Mouse (Mus musculus) C2C12 (cell line): ENCODE results near the gene Ipmk. TPM values are rescaled to one million over a fixed set of nuclear protein-coding genes. Genes with fewer than 3 reads are reported as not detected.

Experiments
- H3K27me3 ChIP-seq: one replicate; pipeline ENCODE4 v1.6.1; 2011; ENCODE audit not compliant: control insufficient read depth, insufficient read depth, insufficient read length
- H3K36me3 ChIP-seq: one replicate; pipeline ENCODE4 v1.6.1; 2011; ENCODE audit not compliant: control insufficient read depth, insufficient read depth
- H3K4me3 ChIP-seq: one replicate; pipeline ENCODE4 v1.5.1; 2011; ENCODE audit warnings: mild to moderate bottlenecking, control low read depth; ENCODE audit not compliant: poor library complexity, insufficient read depth, severe bottlenecking
- H3K79me2 ChIP-seq: one replicate; pipeline ENCODE4 v1.6.1; 2011; ENCODE audit not compliant: control insufficient read depth, insufficient read depth
- H3K79me3 ChIP-seq: one replicate; pipeline ENCODE4 v1.6.1; 2011; ENCODE audit warnings: low read depth, control low read depth
- H3ac ChIP-seq: one replicate; pipeline ENCODE3; 2011; ENCODE audit warnings: low read depth; ENCODE audit not compliant: control insufficient read depth, insufficient read length
- CEBPB ChIP-seq: IDR thresholded peaks from one replicate; pipeline ENCODE4 v1.6.1; 2011; ENCODE audit warnings: low read depth, mild to moderate bottlenecking, control low read depth, moderate library complexity
- CTCF ChIP-seq: IDR thresholded peaks from one replicate; pipeline ENCODE4 v1.5.1; 2011; ENCODE audit not compliant: control insufficient read depth, insufficient read depth, insufficient read length
- FOSL1 ChIP-seq: IDR thresholded peaks from one replicate; pipeline ENCODE4 v1.8.0; 2011; ENCODE audit warnings: mild to moderate bottlenecking, low read length; ENCODE audit not compliant: poor library complexity, insufficient read depth, severe bottlenecking
- MAX ChIP-seq: IDR thresholded peaks from one replicate; pipeline ENCODE4 v1.6.1; 2011; ENCODE audit warnings: mild to moderate bottlenecking, control low read depth
- MYOD1 ChIP-seq: IDR thresholded peaks from one replicate; pipeline ENCODE4 v1.6.1; 2011; ENCODE audit warnings: low read depth; ENCODE audit not compliant: control insufficient read depth, insufficient read length
- MYOG ChIP-seq: IDR thresholded peaks from one replicate; pipeline ENCODE4 v1.6.1; 2011; ENCODE audit not compliant: control insufficient read depth, insufficient read length; ENCODE audit errors: extremely low read depth
- USF1 ChIP-seq: IDR thresholded peaks from one replicate; pipeline ENCODE4 v1.6.1; 2011; ENCODE audit warnings: low read depth, mild to moderate bottlenecking, control low read depth, moderate library complexity
- polyA plus RNA-seq: library from polyadenylated mRNA; unstranded; fragments of >200 nt; fragmentation: generic; extraction: Trizol; gene quantifications from one replicate; pipeline ENCODE4 v1.2.1, GENCODE M21; 2012; ENCODE audit warnings: missing spikeins

The Ipmk gene
- polyA plus RNA-seq, 1 experiment, result 9.2 TPM

DNA sequence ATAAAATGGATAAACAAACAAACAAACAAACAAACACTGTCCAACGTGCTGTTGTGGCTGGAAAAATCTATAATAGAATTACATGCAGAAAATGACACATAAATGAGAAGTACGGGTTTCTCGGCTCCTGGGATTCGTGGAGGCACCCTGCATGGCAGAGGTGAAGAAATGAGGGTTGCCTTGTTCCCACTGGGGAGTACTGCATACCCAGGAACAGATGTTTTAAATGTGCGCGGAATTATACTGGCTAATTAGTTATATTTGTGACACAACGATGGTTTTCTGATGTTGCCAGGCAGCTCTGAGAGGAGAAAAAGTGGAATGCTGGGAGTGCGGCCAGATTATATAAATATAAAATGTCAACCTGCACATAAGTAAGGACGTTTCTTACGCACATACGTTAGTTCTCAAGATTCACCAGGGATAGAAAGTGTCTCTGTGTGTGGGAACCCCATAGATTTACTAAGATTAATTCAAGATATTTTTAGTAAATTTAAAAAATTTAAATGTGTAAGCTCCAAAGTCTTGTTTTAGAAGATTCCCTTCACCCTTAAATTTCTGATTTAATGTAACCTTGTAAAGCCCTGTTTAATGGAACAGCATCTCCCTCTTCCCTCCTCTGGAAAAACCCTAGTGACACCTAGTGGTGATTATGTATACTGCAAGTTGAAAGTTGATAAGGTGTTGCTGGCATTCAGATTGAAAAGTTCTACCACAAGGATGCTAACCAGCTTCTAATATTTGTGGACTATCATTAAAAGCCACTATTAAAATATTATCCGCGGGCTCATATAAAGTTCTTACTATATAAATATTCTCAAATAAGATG, 53.5 kb downstream of the Ipmk start:
- Histone ChIP-seq H3K36me3 (no peaks in the 10 kb centered on the region), H3K27me3 (no peaks in the 10 kb centered on the region), H3ac (no peak overlapping the region), H3K79me2 (no peaks in the 10 kb centered on the region), H3K4me3 (no peak overlapping the region), H3K79me3 (no peaks in the 10 kb centered on the region)
- TF ChIP-seq FOSL1, result no peak
- TF ChIP-seq CEBPB, result no peak
- TF ChIP-seq MAX, result no peak
- no peak for TF ChIP-seq MYOG
- no peak for TF ChIP-seq CTCF
- TF ChIP-seq USF1, result no peak
- no peak for TF ChIP-seq MYOD1

DNA sequence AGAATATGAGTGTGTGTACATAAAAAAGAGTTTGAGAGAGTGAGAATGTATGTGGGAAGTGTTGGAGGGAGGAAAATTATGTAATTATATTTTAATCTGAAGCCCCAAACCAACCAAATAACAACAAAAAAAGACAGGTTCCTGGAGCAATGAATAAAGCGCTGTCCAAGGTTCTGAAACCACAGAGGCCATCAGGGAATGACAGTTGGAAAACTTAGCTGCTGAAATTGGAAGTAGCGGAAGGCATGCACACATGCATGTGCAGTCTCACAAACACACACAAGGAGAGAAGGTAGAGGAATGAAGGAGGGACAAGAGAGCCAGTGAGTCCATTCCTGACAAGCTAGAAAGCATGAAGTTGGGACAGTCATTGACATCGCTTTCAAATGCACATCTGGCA, 56.1 kb downstream of the Ipmk start:
- H3K79me3 ChIP-seq, result no peaks in the 10 kb centered on the region
- H3K4me3 ChIP-seq, result no peak overlapping the region
- H3K79me2 ChIP-seq, result no peaks in the 10 kb centered on the region
- H3K36me3 ChIP-seq, result no peaks in the 10 kb centered on the region
- no peaks in the 10 kb centered on the region for H3K27me3 ChIP-seq
- no peak for TF ChIP-seq FOSL1
- no peak overlapping the region for H3ac ChIP-seq

DNA sequence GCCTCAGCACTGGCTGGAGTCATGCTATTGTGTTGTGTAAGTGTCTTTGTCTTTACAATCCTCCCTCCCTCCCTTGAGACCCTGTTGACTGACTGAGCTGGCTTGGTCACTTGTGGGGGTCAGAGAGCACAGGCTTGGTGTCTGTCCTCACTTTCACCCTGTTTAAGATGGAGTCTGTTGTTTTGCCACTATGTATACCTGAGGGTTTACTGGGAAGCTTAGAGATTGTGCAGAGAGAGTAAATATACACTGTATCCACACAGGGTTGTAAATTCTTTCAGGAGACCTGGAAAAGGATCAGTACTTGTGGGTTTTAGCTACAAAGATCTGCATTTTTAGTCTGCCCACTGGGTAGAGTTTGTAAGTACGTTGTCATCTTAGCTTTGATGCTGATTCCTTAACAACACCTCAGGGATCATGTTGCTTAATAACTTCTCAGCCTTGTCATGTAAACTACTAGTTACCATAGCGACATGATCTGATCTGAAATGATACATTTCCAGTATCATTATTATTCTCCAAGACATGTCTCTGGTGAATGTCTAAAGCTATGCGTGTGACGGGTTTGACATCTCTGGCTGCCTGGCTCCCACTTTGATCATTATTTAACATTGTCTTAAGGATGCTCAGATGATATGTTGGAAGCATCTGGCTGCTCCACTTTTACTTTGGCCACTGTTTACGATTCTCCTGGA, 58.1 kb downstream of the Ipmk start:
- Histone ChIP-seq H3K79me2 (no peaks in the 10 kb centered on the region), H3K79me3 (no peaks in the 10 kb centered on the region), H3K27me3 (no peaks in the 10 kb centered on the region), H3K36me3 (no peaks in the 10 kb centered on the region), H3K4me3 (no peak overlapping the region), H3ac (no peak overlapping the region)
- TF ChIP-seq MYOG (no peak), CTCF (no peak), CEBPB (no peak), MAX (no peak), FOSL1 (no peak), USF1 (no peak), MYOD1 (no peak)

DNA sequence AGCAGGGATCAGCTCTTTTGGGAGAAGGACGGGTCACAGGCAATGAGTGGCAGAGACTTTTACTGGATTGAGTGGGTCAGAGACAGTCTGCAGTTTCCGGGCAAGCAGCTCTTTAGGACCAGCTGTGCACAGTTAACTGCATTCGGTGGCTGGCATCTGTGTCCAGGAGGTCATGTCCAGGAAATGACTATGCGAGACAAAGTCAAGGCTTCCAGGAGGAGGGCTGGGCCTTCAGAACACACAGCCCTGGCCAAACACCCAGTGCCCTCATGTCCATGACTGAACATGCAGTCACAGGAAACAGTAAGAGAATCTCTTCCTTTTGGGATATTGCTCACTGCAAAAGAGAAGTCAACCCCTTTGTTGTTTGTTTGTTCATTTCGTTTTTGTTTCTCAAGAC, 62.4 kb downstream of the Ipmk start:
- Histone ChIP-seq H3K36me3 (no peaks in the 10 kb centered on the region), H3K79me3 (no peaks in the 10 kb centered on the region), H3ac (no peak overlapping the region), H3K79me2 (no peaks in the 10 kb centered on the region), H3K27me3 (no peaks in the 10 kb centered on the region), H3K4me3 (no peak overlapping the region)
- TF ChIP-seq FOSL1 (no peak), MAX (no peak), MYOD1 (no peak), MYOG (no peak), CTCF (no peak), USF1 (no peak), CEBPB (no peak)

DNA sequence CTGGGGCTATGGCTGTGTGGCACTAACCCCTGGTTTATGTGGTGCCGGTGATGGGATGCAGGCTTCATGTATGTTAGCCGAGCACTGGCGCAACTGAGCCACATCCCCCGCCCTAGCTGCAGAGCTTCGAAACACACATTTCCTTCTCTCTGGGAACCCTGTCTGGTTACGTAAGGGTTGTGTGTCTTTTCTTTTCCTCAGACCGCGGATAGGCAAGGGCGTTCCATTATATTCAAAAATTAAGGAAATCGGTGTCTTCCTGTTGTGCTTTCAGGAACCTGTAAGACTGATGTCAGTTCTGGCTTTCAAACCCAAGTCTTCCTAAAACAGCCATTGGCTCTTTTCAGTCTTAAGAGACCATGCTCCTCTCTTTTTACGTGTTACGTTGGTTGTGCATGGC, 65.8 kb downstream of the Ipmk start:
- no peaks in the 10 kb centered on the region for H3K36me3 ChIP-seq
- H3K79me2 ChIP-seq, result no peaks in the 10 kb centered on the region
- no peaks in the 10 kb centered on the region for H3K79me3 ChIP-seq
- H3K27me3 ChIP-seq, result no peaks in the 10 kb centered on the region
- no peak overlapping the region for H3K4me3 ChIP-seq
- H3ac ChIP-seq, result no peak overlapping the region
- TF ChIP-seq FOSL1, result no peak
- TF ChIP-seq CEBPB, result no peak

DNA sequence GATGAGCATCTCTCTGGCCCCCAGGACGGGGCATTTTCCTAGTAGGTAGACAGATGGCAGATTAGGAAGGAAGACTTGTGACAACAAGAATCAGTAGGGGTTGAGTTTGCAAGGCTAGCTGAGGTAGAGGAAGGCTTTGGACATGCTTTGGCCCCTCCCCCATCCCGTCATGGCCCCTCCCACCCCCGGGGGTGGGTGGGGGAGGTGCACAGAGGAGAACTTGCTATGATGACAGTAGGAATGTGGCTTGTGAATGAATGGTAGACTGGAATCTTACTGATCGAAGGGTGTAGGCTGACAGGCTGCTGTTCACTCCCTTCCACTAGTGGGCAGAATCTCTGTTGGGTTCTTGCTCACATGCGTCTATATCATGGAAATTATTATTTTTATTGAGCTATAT, 74.0 kb downstream of the Ipmk start:
- Histone ChIP-seq H3K36me3 (no peaks in the 10 kb centered on the region), H3K4me3 (no peak overlapping the region), H3K79me3 (no peaks in the 10 kb centered on the region)

More for the DNA sequence above, 74.0 kb downstream of the Ipmk start:
- TF ChIP-seq MYOD1 (no peak), CTCF (no peak), CEBPB (no peak), USF1 (no peak), FOSL1 (no peak), MAX (no peak), MYOG (no peak)
- H3K79me2 ChIP-seq, result no peaks in the 10 kb centered on the region
- H3K27me3 ChIP-seq, result no peaks in the 10 kb centered on the region
- no peak overlapping the region for H3ac ChIP-seq
